Mouse (Mus musculus): ENCODE measurements around the gene Foxl1. TPM values are rescaled to one million over a fixed set of nuclear protein-coding genes. Genes with fewer than 3 reads are reported as not detected.
A peak's percentile ranks its signal among the peaks of the same experiment; 100 is the strongest.

The Foxl1 gene
- polyA plus RNA-seq, 1 experiment from 2014 or later, result 1.9 TPM

DNA sequence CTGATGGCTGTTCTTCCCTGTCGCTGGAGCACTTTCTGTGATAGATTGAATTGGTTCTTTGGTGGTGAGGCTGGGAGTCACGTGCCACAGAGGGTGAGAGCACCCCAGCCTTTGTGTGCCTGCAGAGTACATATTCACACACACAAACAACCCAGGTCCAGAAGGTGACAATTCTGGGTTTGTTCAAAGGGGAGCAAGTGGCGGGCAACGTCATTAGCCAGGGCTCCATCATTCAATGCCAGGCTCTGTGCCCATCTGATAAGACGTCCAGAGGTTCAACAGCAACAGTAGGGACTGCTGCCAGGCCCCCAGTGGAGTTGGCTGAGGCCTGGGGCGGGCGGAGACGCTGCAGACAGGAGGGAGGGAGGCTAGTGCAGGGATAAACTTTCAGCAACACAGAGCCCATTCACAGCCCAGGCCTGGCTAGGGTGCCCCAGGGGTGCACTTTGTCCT, 36.3 kb downstream of the Foxl1 start:
- no peak overlapping the region for H3K4me3 ChIP-seq (ENCODE audit: low read depth, low read length)

DNA sequence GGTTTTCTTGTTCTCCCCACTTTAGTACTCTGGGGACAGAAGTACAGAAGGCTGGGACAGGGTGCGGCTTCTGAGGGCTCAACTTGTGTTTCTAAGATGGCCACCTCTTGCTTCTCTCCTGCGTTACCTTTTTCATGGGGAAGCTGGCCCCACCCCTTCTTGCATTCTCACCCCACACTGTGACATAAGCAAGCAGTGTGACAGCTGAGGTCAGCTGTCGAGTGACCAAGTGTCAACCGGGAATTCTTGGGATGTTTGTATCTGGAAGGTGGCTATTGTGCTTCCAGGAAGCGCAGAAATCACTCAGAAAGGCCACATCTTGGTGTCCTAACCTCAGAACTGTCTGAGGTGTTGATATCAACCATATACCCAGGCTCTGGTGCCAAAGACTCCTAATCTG, 40.3 kb downstream of the Foxl1 start:
- Histone ChIP-seq H3K9me3 (ENCODE audit: control insufficient read depth, low read length) (no peaks in the 10 kb centered on the region), H3K27ac (ENCODE audit: low read depth, low read length) (no peak overlapping the region), H3K4me1 (replicated peaks; ENCODE audit: control insufficient read depth, insufficient read depth, low read length) (no peaks in the 10 kb centered on the region), H3K4me2 (replicated peaks; ENCODE audit: low read depth, low read length) (no peak overlapping the region), H3K9ac (ENCODE audit: low read depth, low read length) (no peak overlapping the region), H3K36me3 (ENCODE audit: control insufficient read depth, insufficient read depth, low read length) (no peaks in the 10 kb centered on the region), H3K27me3 (ENCODE audit: control insufficient read depth, insufficient read depth, low read length) (no peaks in the 10 kb centered on the region), H3K4me3 (ENCODE audit: low read depth, low read length) (no peak overlapping the region)
- no peak for ATAC-seq (ENCODE audit: low FRiP score)
- no peak for DNase-seq (ENCODE audit: low spot score)
- 66% methylated on average over 5 of the region's 5 CpGs for WGBS

More for the DNA sequence above, 36.3 kb downstream of the Foxl1 start:
- no peak for ATAC-seq (ENCODE audit: low FRiP score)
- H3K4me2 ChIP-seq (replicated peaks; ENCODE audit: low read depth, low read length), result no peak overlapping the region
- no peak overlapping the region for H3K9ac ChIP-seq (ENCODE audit: low read depth, low read length)
- H3K27ac ChIP-seq (ENCODE audit: low read depth, low read length), result no peak overlapping the region
- H3K36me3 ChIP-seq (ENCODE audit: control insufficient read depth, insufficient read depth, low read length), result no peaks in the 10 kb centered on the region
- H3K27me3 ChIP-seq (ENCODE audit: control insufficient read depth, insufficient read depth, low read length), result no peaks in the 10 kb centered on the region
- H3K4me1 ChIP-seq (replicated peaks; ENCODE audit: control insufficient read depth, insufficient read depth, low read length), result no peaks in the 10 kb centered on the region
- 61% methylated on average over 8 of the region's 8 CpGs for WGBS
- H3K9me3 ChIP-seq (ENCODE audit: control insufficient read depth, low read length), result no peaks in the 10 kb centered on the region
- DNase-seq (ENCODE audit: low spot score), result no peak

DNA sequence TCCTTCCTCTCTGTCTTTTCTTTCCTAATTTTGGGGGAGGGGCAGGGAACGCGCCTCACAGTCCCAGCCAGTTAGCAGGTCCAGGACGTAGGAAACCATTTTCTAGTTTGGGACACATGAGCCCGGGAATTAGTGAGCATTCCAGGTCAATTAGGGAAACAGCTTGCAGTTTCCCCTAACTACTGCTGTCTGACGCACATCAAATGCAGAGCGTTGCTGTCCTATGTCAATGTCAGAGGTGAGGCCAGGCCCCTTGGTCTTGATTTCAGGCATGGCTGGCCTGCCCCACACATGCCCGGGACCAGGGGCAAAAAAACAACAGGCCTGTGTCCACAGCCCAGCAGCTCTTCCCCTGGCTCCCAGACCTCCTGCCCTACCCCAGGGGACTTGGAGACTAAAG, 42.4 kb downstream of the Foxl1 start:
- Histone ChIP-seq H3K4me1 (replicated peaks; ENCODE audit: control insufficient read depth, insufficient read depth, low read length) (no peaks in the 10 kb centered on the region), H3K27me3 (ENCODE audit: control insufficient read depth, insufficient read depth, low read length) (no peaks in the 10 kb centered on the region), H3K9me3 (ENCODE audit: control insufficient read depth, low read length) (no peaks in the 10 kb centered on the region), H3K36me3 (ENCODE audit: control insufficient read depth, insufficient read depth, low read length) (no peaks in the 10 kb centered on the region), H3K4me2 (replicated peaks; ENCODE audit: low read depth, low read length) (no peak overlapping the region), H3K27ac (ENCODE audit: low read depth, low read length) (no peak overlapping the region), H3K9ac (ENCODE audit: low read depth, low read length) (no peak overlapping the region), H3K4me3 (ENCODE audit: low read depth, low read length) (no peak overlapping the region)
- DNase-seq (ENCODE audit: low spot score), result no peak
- no peak for ATAC-seq (ENCODE audit: low FRiP score)
- WGBS, result 46% methylated on average over 7 of the region's 7 CpGs

DNA sequence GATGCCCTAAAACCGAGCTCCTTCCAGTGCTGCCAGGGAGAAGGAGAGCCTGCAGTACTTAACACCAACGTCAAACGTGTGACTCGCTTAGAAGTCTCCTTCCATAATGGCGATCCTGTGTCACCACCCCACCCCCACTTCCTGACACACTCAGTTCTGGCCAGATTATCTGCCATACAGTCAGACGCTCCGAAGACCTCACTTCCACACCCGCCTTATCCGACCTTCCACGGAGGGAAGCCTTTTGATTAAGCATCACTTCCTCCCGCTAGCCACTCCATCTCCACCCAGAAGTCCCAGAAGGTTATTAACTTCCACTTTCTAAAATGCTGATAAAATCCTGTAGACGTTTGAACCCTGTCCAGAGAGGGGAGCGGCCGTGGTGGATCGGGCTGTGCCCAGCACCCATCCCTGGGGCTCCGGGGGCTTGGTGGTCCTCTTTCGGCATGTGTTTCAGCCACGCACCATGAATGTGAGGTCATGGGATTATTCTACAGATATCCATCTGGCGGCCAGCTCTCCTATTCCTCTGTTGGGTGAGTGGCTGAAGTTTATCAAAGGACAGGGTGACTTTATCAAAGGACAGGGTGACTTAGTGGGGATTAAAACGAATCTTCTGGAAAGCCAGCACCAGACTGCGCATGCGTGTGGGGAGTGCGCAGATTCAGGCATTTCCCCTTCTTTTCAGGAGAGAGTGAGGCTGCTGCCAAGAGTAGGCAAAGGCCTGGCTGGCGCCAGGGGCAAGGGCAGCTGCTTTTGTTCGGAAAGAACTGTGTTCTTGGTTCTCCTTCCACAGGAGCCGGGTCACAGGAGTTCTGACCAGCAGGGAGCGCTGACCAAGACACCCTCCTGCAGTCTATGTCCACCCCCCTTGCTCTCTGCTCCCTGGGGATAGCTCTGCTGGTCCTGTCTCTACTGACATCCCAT, 43.1 kb downstream of the Foxl1 start:
- no peaks in the 10 kb centered on the region for H3K36me3 ChIP-seq (ENCODE audit: control insufficient read depth, insufficient read depth, low read length)
- no peak overlapping the region for H3K9ac ChIP-seq (ENCODE audit: low read depth, low read length)
- no peak overlapping the region for H3K4me2 ChIP-seq (replicated peaks; ENCODE audit: low read depth, low read length)
- WGBS, result 71% methylated on average over 27 of the region's 27 CpGs
- H3K27me3 ChIP-seq (ENCODE audit: control insufficient read depth, insufficient read depth, low read length), result no peaks in the 10 kb centered on the region
- no peak overlapping the region for H3K4me3 ChIP-seq (ENCODE audit: low read depth, low read length)
- ATAC-seq (ENCODE audit: low FRiP score), result no peak
- no peaks in the 10 kb centered on the region for H3K9me3 ChIP-seq (ENCODE audit: control insufficient read depth, low read length)
- H3K4me1 ChIP-seq (replicated peaks; ENCODE audit: control insufficient read depth, insufficient read depth, low read length), result no peaks in the 10 kb centered on the region
- DNase-seq (ENCODE audit: low spot score), result no peak
- no peak overlapping the region for H3K27ac ChIP-seq (ENCODE audit: low read depth, low read length)

DNA sequence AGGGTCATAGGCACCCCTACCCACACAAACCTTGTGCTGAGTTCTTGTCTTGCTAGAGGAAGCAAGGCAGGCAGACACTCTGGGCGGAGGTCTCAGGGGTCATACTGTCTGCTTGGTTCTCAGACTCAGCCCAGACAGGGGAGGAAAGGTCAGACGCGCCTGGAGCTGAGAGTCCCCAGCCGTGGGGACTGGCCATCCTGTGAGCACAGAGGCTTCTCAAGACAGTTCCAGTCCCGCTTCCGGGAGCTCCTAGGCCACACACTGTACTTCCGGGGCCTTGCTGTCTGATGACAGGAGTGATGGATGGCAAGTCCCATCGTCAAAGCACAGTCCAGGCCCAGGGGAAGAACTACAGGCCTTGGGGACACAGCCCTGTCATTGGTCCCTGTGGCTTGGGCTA, 44.8 kb downstream of the Foxl1 start:
- no peak for DNase-seq (ENCODE audit: low spot score)
- Histone ChIP-seq H3K4me1 (replicated peaks; ENCODE audit: control insufficient read depth, insufficient read depth, low read length) (no peaks in the 10 kb centered on the region), H3K27ac (ENCODE audit: low read depth, low read length) (no peak overlapping the region), H3K4me2 (replicated peaks; ENCODE audit: low read depth, low read length) (no peak overlapping the region), H3K27me3 (ENCODE audit: control insufficient read depth, insufficient read depth, low read length) (no peaks in the 10 kb centered on the region), H3K9ac (ENCODE audit: low read depth, low read length) (no peak overlapping the region), H3K9me3 (ENCODE audit: control insufficient read depth, low read length) (no peaks in the 10 kb centered on the region), H3K4me3 (ENCODE audit: low read depth, low read length) (no peak overlapping the region), H3K36me3 (ENCODE audit: control insufficient read depth, insufficient read depth, low read length) (no peaks in the 10 kb centered on the region)
- WGBS, result 60% methylated on average over 8 of the region's 8 CpGs
- no peak for ATAC-seq (ENCODE audit: low FRiP score)

DNA sequence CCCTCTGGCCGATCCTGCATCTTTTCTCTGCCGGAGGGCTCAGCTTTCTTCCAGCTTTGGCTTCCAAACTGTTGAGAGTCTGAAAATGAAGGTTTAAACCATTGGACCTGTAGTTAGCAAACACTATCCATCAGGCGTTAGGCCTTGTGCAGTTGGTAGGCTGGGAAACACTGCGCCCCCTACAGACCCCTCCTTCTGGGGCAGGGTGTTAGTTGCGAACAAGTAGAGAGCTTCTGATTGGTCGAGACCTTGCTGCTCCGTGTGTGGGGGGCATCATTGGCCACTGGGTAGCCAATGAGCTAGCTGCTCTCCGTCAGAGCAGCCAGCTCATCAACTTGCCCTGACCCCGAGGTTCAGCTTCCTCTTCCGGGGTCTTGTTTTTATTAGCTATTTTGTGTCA, 46.4 kb downstream of the Foxl1 start:
- Histone ChIP-seq H3K9me3 (ENCODE audit: control insufficient read depth, low read length) (no peaks in the 10 kb centered on the region), H3K4me3 (ENCODE audit: low read depth, low read length) (no peak overlapping the region), H3K27ac (ENCODE audit: low read depth, low read length) (no peak overlapping the region), H3K4me2 (replicated peaks; ENCODE audit: low read depth, low read length) (no peak overlapping the region), H3K27me3 (ENCODE audit: control insufficient read depth, insufficient read depth, low read length) (no peaks in the 10 kb centered on the region), H3K36me3 (ENCODE audit: control insufficient read depth, insufficient read depth, low read length) (no peaks in the 10 kb centered on the region), H3K4me1 (replicated peaks; ENCODE audit: control insufficient read depth, insufficient read depth, low read length) (no peaks in the 10 kb centered on the region), H3K9ac (ENCODE audit: low read depth, low read length) (no peak overlapping the region)
- DNase-seq (ENCODE audit: low spot score), result peak; percentile 28
- no peak for ATAC-seq (ENCODE audit: low FRiP score)
- 57% methylated on average over 10 of the region's 10 CpGs for WGBS

DNA sequence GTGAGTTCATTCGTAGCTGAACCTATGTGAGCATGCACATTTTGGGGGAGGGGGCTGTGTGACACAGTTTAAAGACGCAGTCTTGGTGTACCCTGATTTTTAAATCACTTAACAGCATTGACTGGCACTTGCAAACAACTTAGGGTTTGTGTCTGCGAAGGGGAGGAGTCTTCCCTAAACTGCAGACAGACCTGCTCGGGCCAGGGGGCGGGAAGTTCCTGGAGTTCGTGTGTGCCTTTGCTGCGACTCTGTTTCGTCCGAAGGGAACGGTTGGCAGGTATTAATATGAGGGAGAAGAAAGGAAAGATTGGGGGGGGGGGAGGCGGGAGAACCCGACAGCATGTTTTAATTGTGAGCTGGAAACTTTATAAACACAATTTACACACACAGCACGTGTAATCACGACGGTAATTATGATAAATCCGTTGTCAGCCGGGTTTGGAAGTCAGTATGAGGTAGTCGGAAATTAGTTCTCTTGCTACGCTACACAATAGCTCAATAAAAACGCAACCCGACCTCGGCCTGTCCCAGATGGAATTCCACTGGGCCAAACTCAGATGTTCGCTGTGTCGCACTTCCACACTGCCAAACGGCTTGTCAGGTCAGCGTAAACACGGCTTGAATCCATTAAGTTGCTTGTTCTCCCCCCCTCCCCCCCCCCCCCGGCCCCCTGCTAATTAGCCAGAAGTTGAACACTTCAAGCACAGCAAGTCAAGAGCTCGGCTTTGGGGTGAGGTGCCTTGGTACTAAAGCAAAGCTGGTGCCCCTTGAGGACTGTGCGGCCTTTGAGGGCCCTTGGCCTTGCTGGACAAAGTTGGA, 47.2 kb downstream of the Foxl1 start:
- no peaks in the 10 kb centered on the region for H3K27me3 ChIP-seq (ENCODE audit: control insufficient read depth, insufficient read depth, low read length)
- DNase-seq (ENCODE audit: low spot score) (no peak), ATAC-seq (ENCODE audit: low FRiP score) (no peak)
- H3K9me3 ChIP-seq (ENCODE audit: control insufficient read depth, low read length), result no peaks in the 10 kb centered on the region
- no peak overlapping the region for H3K4me2 ChIP-seq (replicated peaks; ENCODE audit: low read depth, low read length)
- H3K4me3 ChIP-seq (ENCODE audit: low read depth, low read length), result no peak overlapping the region
- 58% methylated on average over 29 of the region's 30 CpGs for WGBS
- no peak overlapping the region for H3K9ac ChIP-seq (ENCODE audit: low read depth, low read length)
- H3K36me3 ChIP-seq (ENCODE audit: control insufficient read depth, insufficient read depth, low read length), result no peaks in the 10 kb centered on the region
- no peaks in the 10 kb centered on the region for H3K4me1 ChIP-seq (replicated peaks; ENCODE audit: control insufficient read depth, insufficient read depth, low read length)
- no peak overlapping the region for H3K27ac ChIP-seq (ENCODE audit: low read depth, low read length)

DNA sequence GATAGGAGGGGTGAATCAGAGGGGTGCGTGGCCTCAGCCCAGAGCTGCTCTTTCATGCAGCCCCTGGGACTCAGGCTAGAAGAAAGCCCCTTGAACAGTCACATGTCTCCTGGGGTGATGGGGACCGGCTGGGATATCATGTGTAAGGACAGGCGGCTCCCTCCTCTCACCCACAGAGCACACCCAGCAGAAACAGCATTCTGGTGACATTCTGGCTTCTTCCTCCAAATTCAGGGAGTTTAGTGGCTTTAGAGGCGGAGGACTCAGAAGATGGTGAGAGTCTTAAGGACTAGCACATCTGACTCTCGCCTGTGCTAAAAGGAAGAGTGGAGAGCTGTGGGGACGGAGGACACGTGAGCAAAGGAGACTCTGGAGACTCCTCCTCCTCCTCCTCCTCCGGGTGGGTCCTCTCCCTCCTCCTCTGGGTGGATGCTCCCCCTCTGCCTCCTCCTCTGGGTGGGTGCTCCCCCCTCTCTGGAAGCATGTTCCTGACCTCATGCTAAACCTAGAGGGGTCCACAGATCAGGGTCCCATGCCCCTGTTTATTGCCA, 47.9 kb downstream of the Foxl1 start:
- no peak overlapping the region for H3K9ac ChIP-seq (ENCODE audit: low read depth, low read length)
- WGBS, result 68% methylated on average over 8 of the region's 8 CpGs
- H3K27ac ChIP-seq (ENCODE audit: low read depth, low read length), result no peak overlapping the region
- peaks cover 2% of the 10 kb centered on the region; the same call in 1 of the 2 replicates for H3K4me1 ChIP-seq (replicated peaks; ENCODE audit: control insufficient read depth, insufficient read depth, low read length)
- no peaks in the 10 kb centered on the region for H3K9me3 ChIP-seq (ENCODE audit: control insufficient read depth, low read length)
- no peak overlapping the region for H3K4me3 ChIP-seq (ENCODE audit: low read depth, low read length)
- DNase-seq (ENCODE audit: low spot score) (no peak), ATAC-seq (ENCODE audit: low FRiP score) (no peak)
- H3K27me3 ChIP-seq (ENCODE audit: control insufficient read depth, insufficient read depth, low read length), result no peaks in the 10 kb centered on the region
- no peak overlapping the region for H3K4me2 ChIP-seq (replicated peaks; ENCODE audit: low read depth, low read length)
- H3K36me3 ChIP-seq (ENCODE audit: control insufficient read depth, insufficient read depth, low read length), result no peaks in the 10 kb centered on the region
